Mouse (Mus musculus): ENCODE results near the gene Cox5a. TPM values are rescaled to one million over a fixed set of nuclear protein-coding genes. Genes with fewer than 3 reads are reported as not detected.

The Cox5a gene
- polyA plus RNA-seq, 1 experiment = 252 TPM

DNA sequence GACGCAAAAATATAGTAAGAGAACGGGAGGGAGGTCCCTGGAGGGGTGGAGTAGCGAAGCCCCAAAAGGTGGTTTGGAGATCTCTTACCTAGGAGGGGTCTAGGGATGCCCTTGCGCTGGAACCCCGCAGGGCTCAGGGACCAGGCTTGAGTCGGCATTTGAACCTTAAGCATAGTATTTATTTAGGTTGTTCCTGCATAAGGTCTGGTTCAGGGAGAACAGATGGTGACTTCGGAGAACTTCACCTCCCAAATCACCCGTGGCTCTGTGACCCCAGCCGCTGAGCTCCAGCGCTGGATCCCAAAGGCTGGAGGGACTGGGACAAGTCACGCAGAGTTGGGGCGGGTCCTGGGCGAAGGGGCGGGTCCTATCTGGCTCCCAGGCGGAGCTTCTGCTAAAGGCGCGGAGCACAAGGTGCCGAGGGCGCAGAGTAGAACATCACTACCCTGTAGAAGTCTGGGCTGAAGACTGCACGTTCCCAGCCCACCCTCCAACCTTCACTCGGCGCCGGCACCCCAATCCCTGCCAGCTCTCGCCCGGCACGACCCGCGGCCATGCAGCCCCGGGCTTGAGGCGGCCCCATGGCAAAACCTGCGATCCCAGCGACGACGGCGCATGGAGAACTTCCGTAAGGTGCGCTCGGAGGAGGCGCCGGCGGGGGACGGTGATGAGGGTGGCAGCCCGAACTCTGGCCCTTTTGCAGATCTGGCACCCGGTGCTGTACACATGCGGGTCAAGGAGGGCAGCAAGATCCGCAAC is 17.3 kb upstream of the Cox5a start, which contains the start of gene Rpp25:
TSS of gene Rpp25 (plus strand) at position 405 of the 759 bp plus-strand sequence.
- no peak for TF ChIP-seq POLR2A (IDR thresholded peaks at IDR 0.05; ENCODE audit: low read depth, low read length)
- H3K4me3 ChIP-seq (ENCODE audit: insufficient read depth, low read length) = peak within 1 kb of the TSS; percentile 14; the same call in 1 of the 2 replicates
- no peak within 1 kb of the TSS for H3K27ac ChIP-seq (ENCODE audit: insufficient read depth, low read length)

DNA sequence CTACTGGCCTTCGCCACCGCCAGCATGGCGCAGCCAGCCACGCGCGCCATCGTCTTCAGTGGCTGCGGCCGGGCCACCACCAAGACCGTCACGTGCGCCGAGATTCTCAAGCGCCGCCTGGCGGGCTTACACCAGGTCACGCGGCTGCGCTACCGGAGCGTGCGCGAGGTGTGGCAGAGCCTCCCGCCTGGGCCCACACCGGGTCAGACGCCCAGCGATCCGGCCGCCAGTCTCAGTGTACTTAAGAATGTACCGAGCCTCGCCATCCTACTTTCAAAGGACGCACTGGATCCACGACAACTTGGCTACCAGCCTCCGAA is 16.7 kb upstream of the Cox5a start:
- H3K4me1 ChIP-seq (ENCODE audit: control insufficient read depth, insufficient read depth, low read length) = peaks cover 13% of the 10 kb centered on the region
- TF ChIP-seq CTCF (IDR thresholded peaks at IDR 0.05; ENCODE audit: borderline replicate concordance, insufficient read depth, low read length) = 0 out of 2 replicates have a peak, but pooled peaks have one; percentile 6
- TF ChIP-seq POLR2A (IDR thresholded peaks at IDR 0.05; ENCODE audit: low read depth, low read length) = no peak
- H3K4me3 ChIP-seq (ENCODE audit: insufficient read depth, low read length) = peak overlapping the region; percentile 6; the same call in 1 of the 2 replicates
- H3K27ac ChIP-seq (ENCODE audit: insufficient read depth, low read length) = no peak overlapping the region

More for the DNA sequence above, 17.3 kb upstream of the Cox5a start, which contains the start of gene Rpp25:
- H3K4me1 ChIP-seq (ENCODE audit: control insufficient read depth, insufficient read depth, low read length) = peaks cover 13% of the 10 kb centered on the region

DNA sequence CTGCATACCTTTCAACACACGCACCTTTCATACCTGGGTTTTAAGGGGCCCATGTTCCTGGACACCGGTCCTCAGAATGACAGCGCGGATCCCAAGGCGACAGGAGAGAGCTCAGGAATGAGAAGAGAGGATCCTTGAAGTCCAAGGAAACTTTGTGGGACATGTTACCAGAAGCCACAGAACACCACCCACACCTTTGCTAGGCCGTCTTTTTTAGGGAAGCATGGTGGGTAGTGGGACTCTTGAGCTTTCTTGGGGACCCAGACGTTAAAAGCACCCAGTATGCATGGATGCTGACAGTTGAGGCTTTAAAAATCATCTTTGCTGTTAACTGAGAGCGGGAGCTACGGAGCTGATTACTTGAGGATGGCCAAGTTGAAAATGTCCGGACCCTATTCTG is 16.2 kb upstream of the Cox5a start:
- peaks cover 13% of the 10 kb centered on the region for H3K4me1 ChIP-seq (ENCODE audit: control insufficient read depth, insufficient read depth, low read length)
- no peak for TF ChIP-seq POLR2A (IDR thresholded peaks at IDR 0.05; ENCODE audit: low read depth, low read length)
- no peak for TF ChIP-seq CTCF (IDR thresholded peaks at IDR 0.05; ENCODE audit: borderline replicate concordance, insufficient read depth, low read length)
- no peak overlapping the region for H3K4me3 ChIP-seq (ENCODE audit: insufficient read depth, low read length)

DNA sequence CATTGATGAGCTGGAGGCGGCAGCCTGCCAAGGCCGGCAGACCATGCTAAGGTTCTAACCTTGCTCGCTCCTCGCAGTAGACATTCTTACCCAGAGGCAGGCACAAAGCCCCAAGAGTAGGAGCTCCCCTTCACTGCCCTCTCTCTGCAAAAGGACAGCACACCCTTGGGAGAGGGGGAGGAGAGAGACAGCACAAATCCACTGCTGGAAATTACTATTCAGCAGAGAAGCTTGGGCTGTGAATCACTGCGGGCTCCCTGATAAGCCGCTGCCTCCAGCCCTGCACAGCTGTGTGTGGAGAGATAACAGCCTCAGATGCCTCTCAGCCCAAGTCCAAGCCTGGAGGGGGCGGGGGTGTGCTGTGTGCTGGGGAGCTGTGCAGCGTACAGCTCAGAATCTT is 15.4 kb upstream of the Cox5a start:
- TF ChIP-seq POLR2A (IDR thresholded peaks at IDR 0.05; ENCODE audit: low read depth, low read length) = no peak
- TF ChIP-seq CTCF (IDR thresholded peaks at IDR 0.05; ENCODE audit: borderline replicate concordance, insufficient read depth, low read length) = no peak

More for the DNA sequence above, 16.2 kb upstream of the Cox5a start:
- H3K27ac ChIP-seq (ENCODE audit: insufficient read depth, low read length) = no peak overlapping the region

DNA sequence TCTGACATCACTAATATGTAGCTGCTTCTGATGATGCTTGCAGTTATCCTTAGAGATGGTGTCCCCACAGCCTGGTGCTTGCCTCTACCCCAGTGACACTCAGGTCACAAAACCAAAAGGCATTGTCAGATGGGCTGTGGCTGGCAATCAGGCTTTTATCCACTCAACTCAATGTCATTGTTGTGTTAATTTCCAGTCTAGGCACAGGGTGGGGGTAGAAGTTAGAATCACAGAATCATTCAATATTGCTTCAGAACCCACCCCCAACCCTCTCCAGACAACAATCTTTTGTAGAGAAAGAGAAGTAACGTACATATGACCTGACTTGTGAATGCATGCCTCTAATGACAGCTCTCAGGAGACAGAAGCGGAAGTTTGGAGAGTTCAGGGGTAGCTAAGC is 10.5 kb upstream of the Cox5a start:
- TF ChIP-seq CTCF (IDR thresholded peaks at IDR 0.05; ENCODE audit: borderline replicate concordance, insufficient read depth, low read length) = no peak
- no peak for TF ChIP-seq POLR2A (IDR thresholded peaks at IDR 0.05; ENCODE audit: low read depth, low read length)
- H3K4me3 ChIP-seq (ENCODE audit: insufficient read depth, low read length) = no peak overlapping the region
- no peak overlapping the region for H3K27ac ChIP-seq (ENCODE audit: insufficient read depth, low read length)
- peaks cover 6% of the 10 kb centered on the region; the same call in 1 of the 2 replicates for H3K4me1 ChIP-seq (ENCODE audit: control insufficient read depth, insufficient read depth, low read length)

More for the DNA sequence above, 15.4 kb upstream of the Cox5a start:
- Histone ChIP-seq H3K4me1 (ENCODE audit: control insufficient read depth, insufficient read depth, low read length) (peaks cover 13% of the 10 kb centered on the region), H3K4me3 (ENCODE audit: insufficient read depth, low read length) (no peak overlapping the region), H3K27ac (ENCODE audit: insufficient read depth, low read length) (no peak overlapping the region)

DNA sequence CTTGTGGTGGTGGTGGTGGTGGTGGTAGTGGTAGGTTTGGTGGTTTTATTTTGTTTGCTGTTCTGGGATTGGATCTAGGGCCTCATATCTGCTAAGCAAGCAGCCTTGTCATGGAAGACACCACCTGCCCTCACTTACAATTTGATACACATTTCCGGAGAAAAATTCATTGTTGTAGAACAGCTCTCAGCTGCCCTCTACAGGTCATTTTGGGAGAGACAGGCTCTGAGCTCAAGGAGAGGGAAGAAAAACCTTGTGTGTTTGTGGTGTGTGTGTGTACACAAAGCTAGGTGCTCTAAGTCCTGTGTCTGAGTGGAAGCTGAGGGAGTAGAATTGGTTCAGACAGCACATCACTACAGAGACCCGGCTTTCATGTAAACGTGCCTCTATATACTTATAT is 4.0 kb upstream of the Cox5a start:
- Histone ChIP-seq H3K27ac (ENCODE audit: insufficient read depth, low read length) (no peak overlapping the region), H3K4me3 (ENCODE audit: insufficient read depth, low read length) (no peak overlapping the region), H3K4me1 (ENCODE audit: control insufficient read depth, insufficient read depth, low read length) (no peaks in the 10 kb centered on the region)
- no peak for TF ChIP-seq CTCF (IDR thresholded peaks at IDR 0.05; ENCODE audit: borderline replicate concordance, insufficient read depth, low read length)
- no peak for TF ChIP-seq POLR2A (IDR thresholded peaks at IDR 0.05; ENCODE audit: low read depth, low read length)

DNA sequence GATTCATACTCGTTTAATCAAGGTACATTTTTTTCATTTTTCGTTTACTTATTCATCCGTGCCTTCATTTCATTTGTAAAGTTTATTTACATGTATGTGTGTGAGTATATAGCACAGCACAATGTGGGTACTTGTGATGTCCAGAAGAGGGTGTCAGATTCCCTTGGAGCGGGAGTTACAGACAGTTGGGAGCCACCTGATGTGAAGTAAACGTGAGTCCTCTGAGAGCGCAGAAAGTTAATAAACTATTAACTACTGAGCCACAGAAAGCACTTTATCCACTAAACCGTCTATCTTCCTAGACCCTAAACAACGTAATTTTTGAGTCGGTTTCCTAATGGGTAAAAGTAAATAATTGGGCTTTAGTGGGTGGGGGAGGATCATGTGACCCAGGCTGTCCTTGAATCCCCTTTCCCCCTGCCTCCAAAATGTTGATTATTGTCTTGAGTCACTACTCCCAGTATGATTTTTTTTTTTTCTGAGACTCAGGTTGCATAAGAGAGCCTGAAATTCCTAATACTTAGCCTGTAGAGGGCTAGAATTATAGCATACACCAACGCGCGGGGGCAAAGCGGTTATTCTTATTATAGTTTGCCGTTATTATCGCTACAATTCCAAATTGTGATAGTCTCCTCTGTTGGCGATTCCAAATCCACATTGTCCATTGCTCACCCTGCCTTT is 559 bp upstream of the Cox5a start:
- Histone ChIP-seq H3K27ac (ENCODE audit: insufficient read depth, low read length) (peak overlapping the region; percentile 49; the same call in 1 of the 2 replicates), H3K4me3 (ENCODE audit: insufficient read depth, low read length) (peak overlapping the region; percentile 53), H3K4me1 (ENCODE audit: control insufficient read depth, insufficient read depth, low read length) (peaks cover 5% of the 10 kb centered on the region; the same call in 1 of the 2 replicates)
- TF ChIP-seq POLR2A (IDR thresholded peaks at IDR 0.05; ENCODE audit: low read depth, low read length) = no peak
- no peak for TF ChIP-seq CTCF (IDR thresholded peaks at IDR 0.05; ENCODE audit: borderline replicate concordance, insufficient read depth, low read length)

DNA sequence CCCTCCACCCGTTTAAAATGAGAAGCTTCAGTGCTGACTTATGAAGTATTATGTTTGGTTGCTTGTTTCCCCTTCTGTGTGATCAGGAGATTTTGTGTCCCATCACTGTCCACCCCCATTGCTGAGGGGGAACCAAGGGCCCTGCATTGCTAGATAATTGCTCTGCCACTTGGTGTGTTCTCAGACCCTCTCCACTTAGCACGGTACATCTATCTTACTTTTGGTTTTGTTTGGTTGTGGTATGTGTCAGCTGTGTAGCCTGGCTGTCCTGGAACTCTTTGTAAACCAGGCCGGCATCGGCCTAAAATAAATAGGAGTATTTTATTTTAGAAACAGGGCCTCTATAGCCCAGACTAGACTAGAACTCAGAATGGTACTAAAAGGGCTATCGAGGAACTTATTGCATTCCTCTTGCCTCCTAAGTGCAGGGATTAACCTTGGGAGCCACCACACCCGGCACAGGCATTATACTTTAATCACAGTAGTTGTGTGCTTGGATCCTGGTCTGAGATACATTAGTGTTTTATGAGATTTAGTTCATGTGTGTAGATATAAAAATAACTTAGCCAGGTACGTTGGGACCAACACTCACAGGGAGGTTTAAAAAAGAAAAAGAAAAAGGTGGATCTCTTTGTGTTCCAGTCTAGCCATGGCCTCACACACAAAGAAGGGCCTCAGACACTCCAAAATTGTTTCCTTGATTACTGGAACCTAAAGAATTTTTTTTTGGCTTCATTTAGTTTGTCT is 1.2 kb downstream of the Cox5a start:
- Histone ChIP-seq H3K4me1 (ENCODE audit: control insufficient read depth, insufficient read depth, low read length) (peaks cover 11% of the 10 kb centered on the region; the same call in 1 of the 2 replicates), H3K27ac (ENCODE audit: insufficient read depth, low read length) (no peak overlapping the region; the same call in 1 of the 2 replicates), H3K4me3 (ENCODE audit: insufficient read depth, low read length) (peak overlapping the region; percentile 99)
- TF ChIP-seq POLR2A (IDR thresholded peaks at IDR 0.05; ENCODE audit: low read depth, low read length) = no peak
- no peak for TF ChIP-seq CTCF (IDR thresholded peaks at IDR 0.05; ENCODE audit: borderline replicate concordance, insufficient read depth, low read length)

DNA sequence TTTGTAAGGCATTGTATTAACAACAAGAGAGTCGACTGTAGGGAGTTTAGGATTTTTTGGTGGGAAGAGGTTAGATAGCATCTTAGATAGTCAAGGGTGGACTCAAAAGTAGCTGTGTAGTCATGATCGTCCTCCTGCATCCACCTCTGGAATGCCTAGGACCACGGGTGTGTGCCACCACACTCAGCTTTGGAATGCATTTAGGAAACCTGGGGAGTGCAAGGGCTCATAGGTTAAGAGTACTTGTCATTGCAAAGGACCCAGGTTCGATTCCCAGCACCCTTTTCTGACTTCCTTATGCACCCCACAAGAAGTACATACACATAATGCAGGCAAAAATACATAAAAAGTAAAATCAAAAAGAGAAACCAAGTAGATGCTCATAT is 1.8 kb downstream of the Cox5a start:
- peak overlapping the region; percentile 99 for H3K4me3 ChIP-seq (ENCODE audit: insufficient read depth, low read length)
- TF ChIP-seq CTCF (IDR thresholded peaks at IDR 0.05; ENCODE audit: borderline replicate concordance, insufficient read depth, low read length) (no peak), POLR2A (IDR thresholded peaks at IDR 0.05; ENCODE audit: low read depth, low read length) (no peak)
- H3K4me1 ChIP-seq (ENCODE audit: control insufficient read depth, insufficient read depth, low read length) = peaks cover 11% of the 10 kb centered on the region; the same call in 1 of the 2 replicates
- H3K27ac ChIP-seq (ENCODE audit: insufficient read depth, low read length) = no peak overlapping the region
